Mouse (Mus musculus) C2C12 (cell line): Measurements from ENCODE around the gene Gabpb2.

ENCODE experiments used
- CTCF ChIP-seq: IDR thresholded peaks from one replicate; pipeline ENCODE4 v1.5.1; 2011; ENCODE audit not compliant: control insufficient read depth, insufficient read depth, insufficient read length
- MAX ChIP-seq: IDR thresholded peaks from one replicate; pipeline ENCODE4 v1.6.1; 2011; ENCODE audit warnings: mild to moderate bottlenecking, control low read depth

DNA sequence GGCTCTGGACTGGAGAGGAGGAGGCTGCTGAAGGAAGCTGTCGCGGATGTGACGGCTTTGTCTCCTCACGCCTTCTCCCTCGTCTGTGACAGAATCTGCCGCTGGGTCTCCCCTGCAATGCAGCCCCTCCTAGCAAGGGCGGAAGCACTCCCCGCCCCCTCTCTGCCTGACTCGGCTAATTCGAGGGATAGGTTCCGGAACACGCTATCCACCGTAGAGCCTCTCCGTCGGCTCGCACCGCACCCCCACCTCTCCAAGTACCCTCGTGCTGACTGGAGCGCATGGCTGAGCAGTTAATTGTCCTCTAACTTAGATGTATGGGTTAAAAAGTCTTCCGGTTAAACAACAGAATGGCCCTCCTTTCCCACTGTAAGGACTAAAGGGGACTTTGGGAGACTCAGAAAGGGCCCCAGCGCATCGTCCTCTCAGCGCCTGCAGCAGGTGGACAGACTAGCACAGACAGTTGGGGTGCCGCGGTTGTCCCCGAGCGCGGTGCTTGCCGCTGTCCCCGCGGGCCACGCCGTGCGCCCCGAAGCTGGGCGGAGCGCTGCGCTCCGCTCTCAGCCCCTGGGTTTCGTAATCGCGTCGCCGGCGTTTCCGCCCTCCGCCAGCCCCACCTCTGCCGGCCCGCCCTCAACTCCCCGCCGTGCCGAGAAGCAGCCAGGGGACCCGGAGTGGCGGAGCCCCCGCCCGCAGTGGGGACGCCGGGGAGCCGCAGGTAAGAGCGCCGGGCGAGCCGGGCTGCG, 10.6 kb upstream of the Gabpb2 start, which contains the start of gene Cdc42se1:
- TF ChIP-seq CTCF = no peak
- TF ChIP-seq MAX = no peak
